Mouse (Mus musculus): ENCODE data around the gene Popdc3. TPM values are rescaled to one million over a fixed set of nuclear protein-coding genes. Genes with fewer than 3 reads are reported as not detected.
"Not testable (repeated sequence)": the region's sequence is repeated elsewhere in the genome, so short reads cannot be mapped to it uniquely, and the experiment has no call there.

Popdc3 gene
- total RNA-seq, 2 experiments from 2014 or later: 41.4 to 47.4 TPM

DNA sequence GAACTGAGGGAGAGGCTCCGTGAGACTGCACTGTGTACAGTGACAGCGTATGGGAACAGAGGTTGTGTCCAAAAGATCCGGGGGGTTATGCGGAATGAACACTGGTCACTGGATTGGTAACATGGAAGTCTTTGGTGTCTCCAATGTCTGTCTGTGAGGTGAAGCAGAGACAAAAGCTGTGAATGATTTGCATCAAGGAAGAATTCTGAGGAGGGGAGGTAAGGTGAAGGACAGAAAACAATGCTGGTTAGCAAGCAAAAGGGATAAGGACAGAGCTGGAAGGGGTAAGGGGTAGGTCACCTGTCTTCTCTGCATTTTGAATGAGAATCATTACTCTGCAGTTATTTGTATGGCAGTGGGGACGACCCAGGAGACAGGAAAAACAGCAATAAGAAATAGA is 16.6 kb downstream of the Popdc3 start:
- no peak for DNase-seq

GRCm38 (mm10) chr10:45204582-45204981 is 26.7 kb downstream of the Popdc3 start:
- DNase-seq: no peak

DNA sequence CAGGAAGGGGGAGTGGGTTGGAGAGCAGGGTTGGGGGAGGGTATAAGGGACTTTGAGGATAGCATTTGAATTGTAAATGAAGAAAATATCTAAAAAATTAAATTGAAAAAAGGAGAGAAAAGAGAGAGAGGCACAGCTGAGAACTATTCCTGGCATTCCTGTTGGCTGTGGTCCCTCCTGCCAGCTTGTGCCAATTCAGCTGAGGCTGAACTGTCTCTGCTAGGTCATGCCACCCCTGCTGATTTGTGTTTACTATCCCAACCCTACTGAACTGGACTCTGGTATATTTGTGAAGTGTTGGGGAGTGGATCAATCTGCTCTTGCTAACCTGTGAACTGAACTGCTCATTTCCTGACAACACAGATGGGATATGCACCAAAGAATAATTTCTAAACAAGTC is 32.3 kb downstream of the Popdc3 start:
- peak; percentile 15 for DNase-seq

GRCm38 (mm10) chr10:45216676-45217075 is 38.8 kb downstream of the Popdc3 start:
- no peak for DNase-seq

GRCm38 (mm10) chr10:45229954-45230353 is 52.1 kb downstream of the Popdc3 start:
- no peak for DNase-seq

- no peak for DNase-seq
Measured at GRCm38 (mm10) chr10:45233351-45233750, 55.5 kb downstream of the Popdc3 start.

GRCm38 (mm10) chr10:45236304-45236703 is 58.4 kb downstream of the Popdc3 start:
- no peak for DNase-seq

- DNase-seq: no peak
Measured at GRCm38 (mm10) chr10:45237492-45237891, 59.6 kb downstream of the Popdc3 start.

GRCm38 (mm10) chr10:45260477-45260876 is 82.6 kb downstream of the Popdc3 start:
- DNase-seq: no peak

DNA sequence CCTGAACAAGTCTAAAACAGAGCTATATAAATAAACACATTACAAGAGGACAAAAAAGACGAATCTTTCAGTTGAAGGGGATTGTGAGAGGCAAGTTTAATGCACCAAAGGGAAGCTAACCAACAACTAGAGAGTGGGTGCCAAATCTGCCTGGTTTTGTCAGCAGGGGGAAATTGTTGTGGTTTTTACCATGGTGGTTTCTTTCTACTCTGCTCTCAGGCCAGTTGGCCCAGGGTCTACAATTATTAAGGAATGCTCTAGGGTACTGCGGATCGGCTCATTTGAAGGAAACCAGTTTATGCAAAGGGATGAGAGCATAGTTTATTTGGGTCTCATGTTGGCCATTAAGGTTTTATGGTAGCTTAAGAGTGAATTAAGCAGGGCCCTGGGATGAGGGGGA is 84.2 kb downstream of the Popdc3 start:
- DNase-seq: no peak

DNA sequence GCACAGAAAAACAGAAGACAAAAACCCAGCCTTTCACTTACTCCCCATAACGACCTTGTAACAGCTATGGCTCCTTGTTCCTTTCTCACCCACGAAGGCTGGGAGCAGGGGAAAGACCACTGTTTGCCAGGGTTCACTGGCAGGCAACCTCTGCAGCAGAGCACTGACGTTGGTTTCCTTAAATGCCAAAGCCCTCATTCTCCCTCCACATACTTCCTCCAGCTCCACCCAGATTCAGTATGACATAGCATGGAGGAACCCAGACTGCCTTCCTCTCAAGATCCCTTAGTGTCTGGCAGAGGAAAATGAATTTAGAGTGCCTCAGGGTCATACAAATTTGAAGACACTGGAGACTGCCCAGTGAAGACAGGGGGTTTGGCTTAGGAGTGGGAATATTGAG is 98.6 kb downstream of the Popdc3 start:
- DNase-seq: no peak

DNA sequence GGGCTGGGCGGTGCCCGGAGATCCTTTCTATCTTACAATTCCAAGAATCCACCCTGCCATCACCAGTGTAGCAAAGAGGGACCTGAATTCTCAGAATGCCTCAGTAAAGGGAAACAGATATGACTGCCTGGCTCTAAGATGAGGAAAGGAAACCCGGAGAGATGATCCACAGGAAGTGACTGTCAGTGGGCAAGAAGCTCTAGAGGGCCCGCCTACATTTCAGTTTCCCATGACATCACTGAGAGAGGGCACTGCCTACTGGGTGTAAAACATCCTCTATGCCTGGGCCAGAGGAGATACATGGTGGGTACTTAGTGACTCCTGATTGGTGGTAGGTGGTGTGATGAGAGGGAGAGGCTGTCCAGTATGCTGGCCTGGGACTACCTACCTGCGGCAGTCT is 99.1 kb downstream of the Popdc3 start:
- no peak for DNase-seq

DNA sequence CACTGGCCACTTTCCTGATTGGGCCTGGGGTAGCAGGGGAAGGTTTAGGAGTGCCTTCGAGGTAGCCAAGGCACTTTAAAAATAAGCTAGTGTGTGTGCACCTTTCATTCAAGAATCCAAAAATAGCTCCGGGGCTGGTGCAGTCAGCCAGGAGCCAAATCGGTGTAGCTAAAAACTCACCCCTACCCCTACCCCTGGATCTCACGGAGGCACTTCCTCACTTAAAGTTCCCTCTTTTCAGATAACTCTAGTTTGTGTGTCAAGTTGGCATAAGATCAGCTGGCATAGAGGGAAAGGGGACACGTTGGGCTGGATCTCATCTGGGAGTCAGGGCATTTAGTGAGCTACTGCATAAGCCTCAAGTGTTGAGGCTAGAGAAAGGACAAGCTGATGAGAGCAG is 107.8 kb downstream of the Popdc3 start:
- no peak for DNase-seq

DNA sequence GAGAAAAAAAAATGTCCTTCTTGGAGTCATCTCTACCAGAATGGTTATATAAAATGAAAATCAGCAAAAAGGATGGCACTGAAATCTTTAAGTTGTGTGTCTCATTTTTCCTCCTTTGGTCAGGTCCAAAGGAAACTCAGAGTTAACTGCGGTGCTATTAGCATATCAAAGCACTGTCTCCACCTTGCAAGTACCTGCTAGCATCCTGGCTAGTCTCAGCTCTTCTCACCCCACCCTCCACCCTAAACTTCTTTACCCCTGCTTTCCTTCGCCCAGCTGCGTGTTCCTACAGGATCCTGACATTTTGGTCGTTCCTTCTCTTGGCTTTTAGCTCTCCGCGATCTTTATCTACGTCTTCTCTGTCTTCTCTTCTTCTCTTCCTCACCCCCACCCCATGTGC is 110.5 kb downstream of the Popdc3 start:
- DNase-seq: no peak

DNA sequence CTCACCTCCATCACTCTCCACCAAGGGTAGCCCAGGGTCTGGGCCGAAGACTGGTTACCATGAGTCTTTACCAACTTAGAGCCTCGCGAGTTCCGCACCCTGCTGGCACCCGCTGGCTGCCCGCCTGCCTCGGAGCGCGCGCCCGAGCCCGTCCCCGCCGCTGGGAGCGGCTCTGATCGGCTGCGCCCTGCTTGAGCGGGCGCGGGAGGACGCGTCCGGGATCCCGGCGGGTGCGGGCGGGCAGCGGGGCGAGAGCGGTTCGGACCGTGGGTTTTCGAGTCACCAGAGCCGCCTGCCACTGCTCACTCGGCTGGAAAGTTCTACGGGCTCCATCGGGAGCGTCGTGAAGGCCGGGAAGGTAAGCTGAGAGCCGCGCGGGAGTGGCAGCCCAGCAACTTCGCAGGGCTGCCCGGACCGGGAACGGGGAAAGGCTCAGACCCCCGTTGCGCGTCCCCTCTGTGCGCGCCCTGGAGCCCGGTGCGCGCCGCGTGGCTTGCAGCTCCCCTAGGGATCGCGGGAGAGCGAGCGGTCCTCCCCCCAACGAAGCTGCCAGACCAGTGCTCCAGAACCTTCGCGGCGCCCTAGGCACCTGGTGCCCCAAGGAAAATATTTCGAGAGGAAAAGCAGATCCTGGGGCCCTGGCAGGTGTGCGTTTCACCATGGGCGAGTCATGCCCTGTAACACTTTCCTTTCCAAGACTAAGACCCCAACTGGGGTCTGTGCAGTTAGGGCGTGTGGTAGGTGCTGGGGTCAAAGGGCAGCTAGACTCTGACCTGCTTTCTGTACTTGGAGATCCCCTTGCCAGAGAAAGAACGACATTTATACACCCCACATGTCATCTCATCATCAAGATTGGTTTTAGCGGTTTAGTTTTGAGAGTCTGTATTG is 111.6 kb downstream of the Popdc3 start:
- peak; percentile 69 for DNase-seq

- no peak for DNase-seq
Measured at GRCm38 (mm10) chr10:45290618-45291017, 112.7 kb downstream of the Popdc3 start.

DNA sequence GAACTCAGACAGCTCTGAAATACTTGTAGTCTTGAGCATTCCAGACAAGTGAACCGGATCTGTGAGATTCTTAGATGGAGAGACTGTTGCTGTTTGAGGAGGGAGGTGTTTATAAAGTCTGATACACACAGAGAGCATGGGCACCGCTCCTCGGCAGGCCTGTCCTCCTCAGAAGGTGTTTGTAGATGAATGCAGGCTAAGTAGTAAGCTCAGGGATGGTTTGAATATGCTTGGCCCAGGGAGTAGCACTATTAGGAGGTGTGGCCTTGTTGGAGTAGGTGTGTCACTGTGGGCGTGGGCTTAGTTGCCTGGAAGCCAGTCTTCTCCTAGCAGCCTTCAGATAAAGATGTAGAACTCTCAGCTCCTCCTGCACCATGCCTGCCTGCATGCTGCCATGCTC is 114.3 kb downstream of the Popdc3 start:
- DNase-seq: not testable (repeated sequence)

DNA sequence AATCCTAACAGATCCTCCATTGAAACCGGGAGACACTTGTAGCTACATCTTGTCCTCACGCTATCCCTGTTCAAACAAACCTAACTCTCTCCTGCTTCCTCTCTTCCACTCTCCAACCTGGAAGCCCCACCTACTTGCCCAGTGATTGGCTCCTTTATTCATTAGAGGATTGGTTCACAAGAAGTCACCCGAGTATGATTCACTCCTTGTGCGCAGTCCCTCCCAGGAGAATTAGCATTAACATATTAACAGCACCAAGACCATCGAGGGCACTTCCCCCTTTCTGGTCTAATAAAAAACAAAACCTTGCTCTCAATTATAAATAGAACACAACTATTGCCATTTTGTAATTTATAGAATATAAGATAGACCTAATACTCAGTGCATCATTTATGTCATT is 117.2 kb downstream of the Popdc3 start:
- DNase-seq: no peak

DNA sequence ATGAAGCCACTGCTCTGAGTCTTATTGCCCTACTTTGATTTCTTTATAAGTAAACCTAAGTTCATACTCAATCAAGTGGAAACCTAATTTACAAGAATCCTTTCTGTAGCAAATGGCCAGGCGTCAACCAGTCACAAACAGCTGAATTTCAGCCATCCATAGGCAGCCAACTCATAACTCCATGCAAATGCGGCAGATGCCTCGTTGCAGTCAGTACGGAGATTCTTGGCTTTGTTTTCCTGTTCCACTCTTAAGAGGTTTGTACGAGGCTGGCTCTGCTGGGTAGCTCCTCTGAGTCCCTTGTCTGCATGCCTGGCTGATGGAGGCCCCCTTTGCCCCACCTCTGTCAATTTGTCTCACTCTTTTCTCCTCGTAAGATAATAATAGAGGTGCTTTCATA is 120.6 kb downstream of the Popdc3 start:
- no peak for DNase-seq

DNA sequence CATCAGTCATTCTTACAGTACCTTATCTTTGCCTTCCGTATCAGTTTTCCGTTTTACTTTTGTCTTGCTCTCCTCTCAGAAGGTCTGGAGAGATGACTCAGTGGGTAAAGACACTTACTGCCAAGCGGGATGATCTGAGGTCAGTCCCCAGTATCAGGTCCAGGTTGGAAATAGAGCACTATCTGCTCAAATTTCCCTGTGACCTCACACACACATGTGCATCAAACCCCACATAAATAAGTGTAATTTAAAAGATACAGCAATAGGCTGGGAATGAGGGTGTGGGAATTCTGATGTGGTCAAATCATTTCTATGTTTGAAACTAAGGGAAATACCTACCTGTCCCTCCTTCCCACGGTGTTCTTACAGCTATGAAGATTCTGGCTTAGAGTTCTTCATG is 121.6 kb downstream of the Popdc3 start:
- DNase-seq: no peak

DNA sequence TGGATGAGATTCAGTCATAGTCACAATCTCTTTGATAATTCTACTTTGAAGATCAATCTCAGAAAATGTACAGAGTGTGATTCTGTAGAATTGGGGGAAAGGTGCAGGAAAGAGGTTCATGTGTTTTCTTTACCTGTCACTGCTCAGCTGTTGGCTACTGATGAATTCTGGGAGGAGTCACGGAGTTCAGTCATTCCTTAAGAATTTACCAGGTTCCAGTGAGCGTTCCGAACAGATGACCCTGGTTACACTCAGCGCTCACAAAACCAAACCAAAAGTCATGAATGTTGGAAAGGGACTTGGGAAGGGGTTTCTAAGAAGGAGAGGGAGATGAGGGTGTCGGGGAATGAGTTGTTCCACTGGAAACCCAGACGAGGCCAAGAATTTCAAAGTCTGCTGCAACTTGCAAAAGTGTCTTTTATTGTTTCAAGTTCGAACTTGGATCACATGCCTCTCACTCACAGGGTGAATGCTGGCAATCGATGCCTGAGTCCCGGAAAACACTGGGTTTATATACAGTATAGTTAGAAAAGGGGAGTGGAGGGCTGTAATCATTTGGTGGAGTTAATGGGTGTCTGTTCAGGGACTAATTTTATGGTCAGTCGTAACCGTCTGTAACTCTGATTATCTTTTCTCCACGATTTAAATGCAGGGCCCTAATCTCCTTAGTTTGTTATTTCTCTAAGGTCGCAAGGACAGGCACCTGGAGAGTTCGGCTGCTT is 125.6 kb downstream of the Popdc3 start:
- DNase-seq: no peak

DNA sequence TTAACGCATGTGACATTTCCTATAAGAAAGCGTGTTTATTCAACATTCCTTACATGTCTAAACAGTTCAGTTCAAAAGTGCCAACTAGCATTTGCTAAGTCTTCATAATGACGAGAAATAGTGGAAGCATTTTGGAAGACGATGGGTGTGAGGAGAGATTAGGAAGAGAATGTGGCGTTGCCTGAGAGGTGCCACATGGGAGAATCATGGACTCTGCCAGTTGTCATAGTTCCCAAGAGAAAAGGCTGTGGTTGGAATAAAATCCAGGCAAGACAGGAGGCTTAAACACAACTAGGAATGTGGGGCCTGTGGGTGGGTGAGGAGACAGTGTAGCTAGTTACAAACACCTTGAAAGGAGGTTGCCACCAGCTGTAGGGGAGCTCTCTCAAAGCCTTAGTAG is 127.3 kb downstream of the Popdc3 start:
- DNase-seq: no peak

GRCm38 (mm10) chr10:45311129-45311528 is 133.2 kb downstream of the Popdc3 start:
- DNase-seq: no peak

GRCm38 (mm10) chr10:45311624-45312023 is 133.7 kb downstream of the Popdc3 start:
- peak; percentile 50 for DNase-seq
